Mouse (Mus musculus): Measurements from ENCODE around the gene Glp1r. TPM values are rescaled to one million over a fixed set of nuclear protein-coding genes. Genes with fewer than 3 reads are reported as not detected.
A peak's percentile ranks its signal among the peaks of the same experiment; 100 is the strongest.

Gene Glp1r
- polyA plus RNA-seq, 1 experiment: not detected

- Histone ChIP-seq H3K4me3 (replicated peaks) (no peak overlapping the region), H3K27me3 (replicated peaks) (peaks cover 44% of the 10 kb centered on the region), H3K36me3 (replicated peaks; ENCODE audit: low read length) (no peaks in the 10 kb centered on the region), H3K9me3 (no peaks in the 10 kb centered on the region), H3K4me1 (peaks cover 34% of the 10 kb centered on the region)
- TF ChIP-seq FLI1 (IDR thresholded peaks at IDR 0.05; ENCODE audit: low read length): no peak
- no peak for TF ChIP-seq GATA1 (IDR thresholded peaks at IDR 0.05; ENCODE audit: borderline replicate concordance, low read length)
Measured at GRCm38 (mm10) chr17:30910866-30911731, 9.5 kb downstream of the Glp1r start.

- Histone ChIP-seq H3K4me1 (peaks cover 29% of the 10 kb centered on the region), H3K27me3 (replicated peaks) (peaks cover 44% of the 10 kb centered on the region), H3K9me3 (no peaks in the 10 kb centered on the region), H3K4me3 (replicated peaks) (no peak overlapping the region), H3K36me3 (replicated peaks; ENCODE audit: low read length) (no peaks in the 10 kb centered on the region)
- TF ChIP-seq GATA1 (IDR thresholded peaks at IDR 0.05; ENCODE audit: borderline replicate concordance, low read length) (no peak), FLI1 (IDR thresholded peaks at IDR 0.05; ENCODE audit: low read length) (no peak)
Measured at GRCm38 (mm10) chr17:30911732-30912088, 10.1 kb downstream of the Glp1r start.

GRCm38 (mm10) chr17:30912536-30912935 lies 10.9 kb downstream of the Glp1r start:
- peaks cover 21% of the 10 kb centered on the region for H3K4me1 ChIP-seq
- H3K36me3 ChIP-seq (replicated peaks; ENCODE audit: low read length): no peaks in the 10 kb centered on the region
- H3K4me3 ChIP-seq (replicated peaks): no peak overlapping the region
- H3K9me3 ChIP-seq: no peaks in the 10 kb centered on the region
- H3K27me3 ChIP-seq (replicated peaks): peaks cover 39% of the 10 kb centered on the region
- no peak for TF ChIP-seq GATA1 (IDR thresholded peaks at IDR 0.05; ENCODE audit: borderline replicate concordance, low read length)
- no peak for TF ChIP-seq FLI1 (IDR thresholded peaks at IDR 0.05; ENCODE audit: low read length)

GRCm38 (mm10) chr17:30914264-30914663 lies 12.6 kb downstream of the Glp1r start:
- Histone ChIP-seq H3K9me3 (no peaks in the 10 kb centered on the region), H3K27me3 (replicated peaks) (peaks cover 40% of the 10 kb centered on the region), H3K4me3 (replicated peaks) (peak overlapping the region; percentile 69), H3K36me3 (replicated peaks; ENCODE audit: low read length) (peaks cover 3% of the 10 kb centered on the region), H3K4me1 (peaks cover 6% of the 10 kb centered on the region; the same call in 1 of the 2 replicates)
- TF ChIP-seq GATA1 (IDR thresholded peaks at IDR 0.05; ENCODE audit: borderline replicate concordance, low read length) (no peak; the same call in 2 of the 3 replicates), FLI1 (IDR thresholded peaks at IDR 0.05; ENCODE audit: low read length) (no peak)

- Histone ChIP-seq H3K4me1 (no peaks in the 10 kb centered on the region; the same call in 1 of the 2 replicates), H3K36me3 (replicated peaks; ENCODE audit: low read length) (peaks cover 3% of the 10 kb centered on the region), H3K4me3 (replicated peaks) (no peak overlapping the region), H3K9me3 (no peaks in the 10 kb centered on the region), H3K27me3 (replicated peaks) (peaks cover 2% of the 10 kb centered on the region)
- TF ChIP-seq FLI1 (IDR thresholded peaks at IDR 0.05; ENCODE audit: low read length): no peak
- TF ChIP-seq GATA1 (IDR thresholded peaks at IDR 0.05; ENCODE audit: borderline replicate concordance, low read length): no peak
Measured at GRCm38 (mm10) chr17:30923566-30923965, 21.9 kb downstream of the Glp1r start.

- TF ChIP-seq GATA1 (IDR thresholded peaks at IDR 0.05; ENCODE audit: borderline replicate concordance, low read length) (no peak), FLI1 (IDR thresholded peaks at IDR 0.05; ENCODE audit: low read length) (no peak)
- Histone ChIP-seq H3K27me3 (replicated peaks) (peaks cover 2% of the 10 kb centered on the region), H3K4me3 (replicated peaks) (no peak overlapping the region), H3K9me3 (peaks cover 4% of the 10 kb centered on the region; the same call in 1 of the 2 replicates), H3K36me3 (replicated peaks; ENCODE audit: low read length) (no peaks in the 10 kb centered on the region), H3K4me1 (no peaks in the 10 kb centered on the region)
Measured at GRCm38 (mm10) chr17:30930827-30931226, 29.2 kb downstream of the Glp1r start.

- no peak overlapping the region for H3K4me3 ChIP-seq (replicated peaks)
- no peaks in the 10 kb centered on the region for H3K36me3 ChIP-seq (replicated peaks; ENCODE audit: low read length)
- H3K4me1 ChIP-seq: no peaks in the 10 kb centered on the region
- peaks cover 4% of the 10 kb centered on the region; the same call in 1 of the 2 replicates for H3K9me3 ChIP-seq
- peaks cover 5% of the 10 kb centered on the region for H3K27me3 ChIP-seq (replicated peaks)
- no peak for TF ChIP-seq GATA1 (IDR thresholded peaks at IDR 0.05; ENCODE audit: borderline replicate concordance, low read length)
- TF ChIP-seq FLI1 (IDR thresholded peaks at IDR 0.05; ENCODE audit: low read length): no peak
Measured at GRCm38 (mm10) chr17:30932836-30933235, 31.2 kb downstream of the Glp1r start.

GRCm38 (mm10) chr17:30935301-30935700 lies 33.7 kb downstream of the Glp1r start:
- TF ChIP-seq GATA1 (IDR thresholded peaks at IDR 0.05; ENCODE audit: borderline replicate concordance, low read length) (no peak), FLI1 (IDR thresholded peaks at IDR 0.05; ENCODE audit: low read length) (no peak)
- Histone ChIP-seq H3K4me1 (no peaks in the 10 kb centered on the region), H3K36me3 (replicated peaks; ENCODE audit: low read length) (no peaks in the 10 kb centered on the region)

GRCm38 (mm10) chr17:30938554-30938953 lies 36.9 kb downstream of the Glp1r start:
- no peaks in the 10 kb centered on the region for H3K36me3 ChIP-seq (replicated peaks; ENCODE audit: low read length)
- TF ChIP-seq GATA1 (IDR thresholded peaks at IDR 0.05; ENCODE audit: borderline replicate concordance, low read length) (no peak), FLI1 (IDR thresholded peaks at IDR 0.05; ENCODE audit: low read length) (no peak)
- peaks cover 8% of the 10 kb centered on the region; the same call in 1 of the 2 replicates for H3K9me3 ChIP-seq
- H3K4me3 ChIP-seq (replicated peaks): no peak overlapping the region
- H3K4me1 ChIP-seq: no peaks in the 10 kb centered on the region
- H3K27me3 ChIP-seq (replicated peaks): peaks cover 3% of the 10 kb centered on the region

More at GRCm38 (mm10) chr17:30935301-30935700, 33.7 kb downstream of the Glp1r start:
- H3K27me3 ChIP-seq (replicated peaks): peaks cover 3% of the 10 kb centered on the region
- H3K9me3 ChIP-seq: peaks cover 7% of the 10 kb centered on the region; the same call in 1 of the 2 replicates
- no peak overlapping the region for H3K4me3 ChIP-seq (replicated peaks)

GRCm38 (mm10) chr17:30948382-30948781 lies 46.8 kb downstream of the Glp1r start:
- Histone ChIP-seq H3K4me1 (no peaks in the 10 kb centered on the region), H3K36me3 (replicated peaks; ENCODE audit: low read length) (no peaks in the 10 kb centered on the region), H3K9me3 (no peaks in the 10 kb centered on the region), H3K4me3 (replicated peaks) (no peak overlapping the region), H3K27me3 (replicated peaks) (peaks cover 10% of the 10 kb centered on the region)
- TF ChIP-seq FLI1 (IDR thresholded peaks at IDR 0.05; ENCODE audit: low read length): no peak
- TF ChIP-seq GATA1 (IDR thresholded peaks at IDR 0.05; ENCODE audit: borderline replicate concordance, low read length): no peak

Measured in megakaryocyte, embryonic 14.5 days (primary cell).